ENCODE assay signal across 8 mouse cellular contexts in the genomic region with DNA sequence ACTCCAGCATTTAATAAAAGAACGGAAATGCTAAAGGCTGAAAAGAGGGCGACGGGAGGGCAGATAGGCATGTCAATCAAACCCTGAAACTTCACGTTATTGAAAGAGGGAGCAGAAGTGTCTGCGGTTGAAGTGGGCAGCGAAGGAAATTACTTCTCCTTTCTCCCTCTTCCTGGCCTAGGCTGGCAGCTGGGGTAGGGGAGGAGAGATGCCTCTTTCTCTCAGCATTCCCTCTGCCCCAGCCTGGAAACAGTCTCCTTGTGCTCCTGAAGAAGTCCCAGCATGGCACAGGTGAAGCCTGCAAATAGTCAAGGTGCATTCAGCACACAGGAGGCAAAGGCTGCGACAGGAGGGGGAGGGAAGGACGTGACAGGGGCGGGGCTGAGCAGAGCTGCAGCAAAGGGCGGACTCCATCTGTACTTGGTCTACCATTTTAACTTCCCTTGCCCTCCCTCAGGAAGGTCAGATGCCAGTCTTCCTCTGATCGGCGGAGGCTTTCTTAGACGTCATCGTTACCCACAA.
DNase-seq lines count a peak whose midpoint lies in the region; ATAC-seq and TF ChIP-seq lines count a peak whose summit lies in the region.
"Had no signal": no experiment of that assay in that cellular context is flagged by ENCODE, and none has a peak within 500 bp of the region (broad histone marks: within the 10 kb centered on the region; RNA-seq: fewer than 3 reads in every experiment).

No protein-coding gene starts in this region.

- H3K4me2 ChIP-seq in liver, embryonic 11.5 days, result peak overlapping the region; percentile 69

- peak; percentile 70 for ATAC-seq in liver, embryonic 11.5 days (replicated peaks; ENCODE audit: low FRiP score)

- H3K27me3 ChIP-seq in MEL (ENCODE audit: control insufficient read depth in 1 of 2, insufficient read depth in 2 of 2, low read length in 2 of 2), result no peaks in the 10 kb centered on the region
- no peaks in the 10 kb centered on the region for H3K27me3 ChIP-seq in liver, embryonic 11.5 days (replicated peaks; ENCODE audit: control insufficient read depth, insufficient read depth, low read length)

- DNase-seq in MEL (ENCODE audit: low read depth, low spot score), result peak; percentile 91
- DNase-seq in c-Kit-positive CD71-positive TER-119-positive erythroid progenitor cells, embryonic 14.5 days (ENCODE audit: low spot score), result peak; percentile 27
- peak; percentile 39 for DNase-seq in liver, embryonic 11.5 days (ENCODE audit: low spot score)
- DNase-seq in spleen, adult 12 weeks (ENCODE audit: low spot score), result peak; percentile 7
- no peak for DNase-seq in cerebellum, postnatal 14 days
- no peak for DNase-seq in cerebellum, adult 11-12 months
- DNase-seq in adrenal gland, postnatal 36 days, result no peak

- peaks cover 2 to 6% of the 10 kb centered on the region in 2 experiments; a peak in 1 of 4 replicates for H3K4me1 ChIP-seq in MEL (ENCODE audit: control insufficient read depth in 1 of 2, insufficient read depth in 2 of 2, low read length in 2 of 2)
- peaks cover 5% of the 10 kb centered on the region for H3K4me1 ChIP-seq in liver, embryonic 11.5 days (replicated peaks; ENCODE audit: control insufficient read depth, insufficient read depth, low read length)

- no peaks in the 10 kb centered on the region for H3K79me2 ChIP-seq in MEL (ENCODE audit: control insufficient read depth, insufficient read depth, low read length, poor library complexity)

- no peak for TF ChIP-seq CTCF in MEL (IDR thresholded peaks at IDR 0.05 in 2 of 3, conservative IDR thresholded peaks at IDR 0.05 in 1 of 3; ENCODE audit: control insufficient read depth in 1 of 3, insufficient read depth in 1 of 3, low read depth in 2 of 3, low read length in 3 of 3, poor library complexity in 1 of 3, severe bottlenecking in 1 of 3)

- peak overlapping the region; percentile 66 to 80 for H3K4me3 ChIP-seq in MEL (ENCODE audit: control insufficient read depth in 1 of 2, insufficient read depth in 1 of 2, low read depth in 2 of 2, low read length in 2 of 2)
- peak overlapping the region; percentile 29 for H3K4me3 ChIP-seq in liver, embryonic 11.5 days (ENCODE audit: low read depth, low read length)
- H3K4me3 ChIP-seq: myocyte had no signal

- peak overlapping the region; percentile 76 for H3K27ac ChIP-seq in MEL (ENCODE audit: control insufficient read depth, low read depth, low read length)
- no peak overlapping the region; the same call in 1 of the 2 replicates for H3K27ac ChIP-seq in liver, embryonic 11.5 days (ENCODE audit: low read depth, low read length)

- TF ChIP-seq EP300 in MEL (IDR thresholded peaks at IDR 0.05; ENCODE audit: low read depth in 1 of 2, low read length in 2 of 2), result peak in 1 of 2 experiments; percentile 34; a peak in 2 of 4 replicates

- no peaks in the 10 kb centered on the region for H3K9me3 ChIP-seq in MEL (replicated peaks; ENCODE audit: insufficient read depth, low read length)
- no peaks in the 10 kb centered on the region for H3K9me3 ChIP-seq in liver, embryonic 11.5 days (ENCODE audit: control insufficient read depth, low read length)

- 30% methylated on average over 14 of the region's 14 CpGs for WGBS in liver, embryonic 11.5 days

- peaks cover 0 to 5% of the 10 kb centered on the region in 2 experiments; a peak in 1 of 4 replicates for H3K36me3 ChIP-seq in MEL (ENCODE audit: control insufficient read depth in 1 of 2, insufficient read depth in 2 of 2, low read length in 2 of 2)
- no peaks in the 10 kb centered on the region for H3K36me3 ChIP-seq in liver, embryonic 11.5 days (ENCODE audit: control insufficient read depth, insufficient read depth, low read length)

- TF ChIP-seq POLR2A in MEL (IDR thresholded peaks at IDR 0.05; ENCODE audit: control insufficient read depth in 1 of 2, insufficient read depth in 1 of 2, low read depth in 1 of 2, low read length in 2 of 2, poor library complexity in 1 of 2), result peak; percentile 53 to 66; a peak in 2 of 4 replicates

- TF ChIP-seq RAD21 in MEL (IDR thresholded peaks at IDR 0.05; ENCODE audit: low read depth, low read length), result no peak

- peak overlapping the region; percentile 69 for H3K9ac ChIP-seq in MEL (ENCODE audit: control insufficient read depth, low read depth, low read length, poor library complexity, severe bottlenecking)
- no peak overlapping the region for H3K9ac ChIP-seq in liver, embryonic 11.5 days (ENCODE audit: low read depth, low read length)

TF ChIP-seq in MEL, 35 proteins besides CTCF, POLR2A, EP300 and RAD21:
- peak; percentile 25; the same call in 1 of the 2 replicates for TF ChIP-seq ZMIZ1 (IDR thresholded peaks at IDR 0.05; ENCODE audit: low read depth, low read length)
- TF ChIP-seq RCOR1 (IDR thresholded peaks at IDR 0.05; ENCODE audit: low read depth, low read length), result 0 out of 2 replicates have a peak, but pooled peaks have one; percentile 18
- TF ChIP-seq TBP (IDR thresholded peaks at IDR 0.05; ENCODE audit: low read depth, low read length), result peak; percentile 60
- peak; percentile 38; the same call in 1 of the 2 replicates for TF ChIP-seq MXI1 (IDR thresholded peaks at IDR 0.05; ENCODE audit: low read depth, low read length)
- 0 out of 2 replicates have a peak, but pooled peaks have one; percentile 1 for TF ChIP-seq MAX (IDR thresholded peaks at IDR 0.05; ENCODE audit: low read length)
- no peak; the same call in 1 of the 2 replicates for TF ChIP-seq MAZ (IDR thresholded peaks at IDR 0.05; ENCODE audit: low read depth, low read length)
- peak; percentile 58 for TF ChIP-seq SIN3A (IDR thresholded peaks at IDR 0.05; ENCODE audit: low read length)
- TF ChIP-seq ETS1 (IDR thresholded peaks at IDR 0.05; ENCODE audit: low read depth, low read length), result peak; percentile 33; the same call in 1 of the 2 replicates
- TF ChIP-seq CHD1 (IDR thresholded peaks at IDR 0.05; ENCODE audit: low read depth, low read length), result no peak
- peak; percentile 70 for TF ChIP-seq HCFC1 (IDR thresholded peaks at IDR 0.05; ENCODE audit: low read depth, low read length)
- TF ChIP-seq GATA1 (IDR thresholded peaks at IDR 0.05; ENCODE audit: low read depth, low read length), result peak; percentile 83
- peak; percentile 55 for TF ChIP-seq NELFE (IDR thresholded peaks at IDR 0.05; ENCODE audit: low read depth, low read length)
- no peak for TF ChIP-seq SMC3 (IDR thresholded peaks at IDR 0.05; ENCODE audit: low read depth, low read length)
- TF ChIP-seq BHLHE40 (IDR thresholded peaks at IDR 0.05; ENCODE audit: borderline replicate concordance, low read depth, low read length), result no peak
- TF ChIP-seq ELF1 (IDR thresholded peaks at IDR 0.05; ENCODE audit: low read depth, low read length), result 0 out of 2 replicates have a peak, but pooled peaks have one; percentile 44
TF ChIP-seq in MEL: peak in this region for 11.

Comparison
In these comparisons a context has a peak if more than half of its experiments do, and no peak if none do; other contexts are left out.
1. DNase-seq: peak in MEL (single experiment), c-Kit-positive CD71-positive TER-119-positive erythroid progenitor cells, embryonic 14.5 days (single experiment), liver, embryonic 11.5 days (single experiment) and spleen, adult 12 weeks (single experiment); none in cerebellum, postnatal 14 days (0 of 2), cerebellum, adult 11-12 months (single experiment) and adrenal gland, postnatal 36 days (0 of 2).